Mouse (Mus musculus) limb, embryonic 14.5 days (tissue): Measurements from ENCODE around the gene Cdkn1c. TPM values are rescaled to one million over a fixed set of nuclear protein-coding genes. Genes with fewer than 3 reads are reported as not detected.

ENCODE experiments used
- ATAC-seq: fragments of 200-750 bp; cut with Nextera tagmentation; 2 replicates; pipeline ENCODE4 v1.8.0; 2017; ENCODE audit warnings: low read depth, moderate number of reproducible peaks, moderate TSS enrichment; ENCODE audit not compliant: low FRiP score
- DNase-seq: peaks from one replicate; pipeline ENCODE4 v3.0.0-alpha.2; 2015; ENCODE audit warnings: low spot score
- H3K27ac ChIP-seq: fragments of 300-500 bp; sonication (generic); replicated peaks from 2 replicates; pipeline ENCODE4 v1.5.1; 2014; ENCODE audit warnings: low read depth, mild to moderate bottlenecking, low read length, moderate library complexity, mixed read lengths
- H3K27me3 ChIP-seq: fragments of 300-500 bp; sonication (generic); 2 replicates; pipeline ENCODE4 v1.6.1; 2014; ENCODE audit warnings: low read length, mixed read lengths; ENCODE audit not compliant: control insufficient read depth, insufficient read depth
- H3K36me3 ChIP-seq: fragments of 300-500 bp; sonication (generic); 2 replicates; pipeline ENCODE4 v1.6.1; 2014; ENCODE audit warnings: mild to moderate bottlenecking, low read length, moderate library complexity, mixed read lengths; ENCODE audit not compliant: control insufficient read depth, insufficient read depth
- H3K4me1 ChIP-seq: fragments of 300-500 bp; sonication (generic); 2 replicates; pipeline ENCODE4 v1.6.1; 2014; ENCODE audit warnings: antibody characterized with exemption, low read length, mixed read lengths; ENCODE audit not compliant: control insufficient read depth, insufficient read depth
- H3K4me2 ChIP-seq: fragments of 300-500 bp; sonication (generic); replicated peaks from 2 replicates; pipeline ENCODE4 v1.6.1; 2014; ENCODE audit warnings: low read depth, mild to moderate bottlenecking, low read length, moderate library complexity; ENCODE audit not compliant: severe bottlenecking
- H3K4me3 ChIP-seq: fragments of 300-500 bp; sonication (generic); replicated peaks from 2 replicates; pipeline ENCODE4 v1.5.1; 2014; ENCODE audit warnings: low read length
- H3K9ac ChIP-seq: fragments of 300-500 bp; sonication (generic); 2 replicates; pipeline ENCODE4 v1.6.1; 2014; ENCODE audit warnings: mild to moderate bottlenecking, low read depth, low read length, moderate library complexity; ENCODE audit not compliant: severe bottlenecking
- H3K9me3 ChIP-seq: fragments of 300-500 bp; sonication (generic); 2 replicates; pipeline ENCODE4 v1.6.1; 2016; ENCODE audit warnings: low read length; ENCODE audit not compliant: control insufficient read depth
- POLR2A ChIP-seq: fragments of 200-500 bp; IDR thresholded peaks from 2 replicates; pipeline ENCODE4 v1.8.0; 2012; ENCODE audit warnings: inconsistent platforms, mild to moderate bottlenecking, moderate library complexity, borderline replicate concordance; ENCODE audit not compliant: insufficient read depth, insufficient read length; ENCODE audit errors: extremely low read depth
- WGBS: fragments of 180-500 bp; shearing (Covaris S2); extraction: QIAGEN DNeasy Blood & Tissue Kit; methylation state at CpG from one replicate; pipeline ENCODE4 v1.1.7; 2014; 5-methylcytosine and 5-hydroxymethylcytosine counted together
- polyA plus RNA-seq, 2 experiments: library from polyadenylated mRNA; depleted of rRNA in 1 of 2; stranded (reverse) in 1 of 2; unstranded in 1 of 2; fragments of >200 nt; fragmentation: Nextera tagmentation in 1 of 2; extraction: Ambion mirVana in 1 of 2; gene quantifications; 2 replicates each; pipeline versions ENCODE4 v1.2.1 to v1.2.3; 2012 to 2014

Cdkn1c gene
- polyA plus RNA-seq (2012; rRNA removed) (1,048 and 1,240 TPM in 2 replicates), polyA plus RNA-seq (2014; fragmentation: Nextera tagmentation; extraction: Ambion mirVana) (2,054 and 2,200 TPM in 2 replicates)

DNA sequence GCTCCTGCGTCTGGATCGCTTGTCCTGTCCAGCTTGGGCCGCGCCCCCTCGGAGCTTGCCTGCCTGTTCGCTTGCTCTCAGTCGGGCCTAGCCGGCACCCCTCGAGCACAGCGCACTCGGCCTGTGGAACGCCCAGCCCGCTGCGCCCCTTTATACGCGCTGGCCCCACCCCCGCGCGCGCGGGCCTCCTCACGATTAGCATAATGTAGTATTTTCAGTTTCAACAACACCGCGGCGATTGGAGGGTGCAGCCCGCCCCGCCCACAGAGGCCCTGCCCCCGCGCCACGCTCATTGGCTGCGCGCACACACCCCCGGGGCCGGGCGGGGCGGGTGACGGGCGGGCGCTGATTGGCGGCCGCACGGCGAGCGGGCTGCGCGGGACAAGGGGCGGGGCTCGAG is at the start of gene Cdkn1c:
Gene Cdkn1c (minus strand): TSS at position 177 of the 400 bp plus-strand sequence.
- WGBS = 30% methylated on average over 25 of the region's 48 CpGs
- Histone ChIP-seq H3K9me3 (peaks cover 26% of the 10 kb centered on the region), H3K36me3 (peaks cover 20% of the 10 kb centered on the region), H3K27ac (peak within 1 kb of the TSS; percentile 84), H3K4me3 (peak within 1 kb of the TSS; percentile 66), H3K27me3 (no peaks in the 10 kb centered on the region), H3K4me1 (peaks cover 21% of the 10 kb centered on the region), H3K4me2 (peak within 1 kb of the TSS; percentile 49), H3K9ac (peak within 1 kb of the TSS; percentile 86)
- peak; percentile 80 for ATAC-seq
- peak; percentile 99 for TF ChIP-seq POLR2A
- DNase-seq = peak; percentile 90

DNA sequence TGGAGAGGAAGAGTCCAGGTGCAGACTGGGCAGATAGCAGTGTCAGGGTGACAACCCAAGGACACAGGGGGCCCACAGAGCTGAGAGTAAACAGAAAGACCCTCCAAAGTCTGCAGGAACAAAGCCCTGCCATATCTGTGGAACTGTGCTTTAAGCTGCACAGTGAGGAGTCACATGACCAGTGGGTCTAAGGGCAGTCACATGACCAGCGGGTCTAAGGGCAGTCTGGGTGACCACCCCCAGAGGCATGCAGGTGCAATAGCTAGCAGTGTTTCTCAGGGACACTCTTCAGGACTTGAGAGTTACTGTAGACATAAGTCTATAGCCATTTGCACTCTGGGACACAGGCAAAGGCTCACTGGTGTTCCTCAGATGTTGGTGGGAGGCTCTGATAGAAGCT is 48.7 kb upstream of the Cdkn1c start:
- Histone ChIP-seq H3K36me3 (peaks cover 10% of the 10 kb centered on the region), H3K27ac (no peak overlapping the region), H3K9me3 (no peaks in the 10 kb centered on the region), H3K4me1 (no peaks in the 10 kb centered on the region), H3K4me3 (no peak overlapping the region), H3K4me2 (no peak overlapping the region), H3K9ac (no peak overlapping the region), H3K27me3 (no peaks in the 10 kb centered on the region)
- ATAC-seq = no peak
- 82% methylated on average over 1 of the region's 1 CpGs for WGBS
- no peak for DNase-seq
- no peak for TF ChIP-seq POLR2A

DNA sequence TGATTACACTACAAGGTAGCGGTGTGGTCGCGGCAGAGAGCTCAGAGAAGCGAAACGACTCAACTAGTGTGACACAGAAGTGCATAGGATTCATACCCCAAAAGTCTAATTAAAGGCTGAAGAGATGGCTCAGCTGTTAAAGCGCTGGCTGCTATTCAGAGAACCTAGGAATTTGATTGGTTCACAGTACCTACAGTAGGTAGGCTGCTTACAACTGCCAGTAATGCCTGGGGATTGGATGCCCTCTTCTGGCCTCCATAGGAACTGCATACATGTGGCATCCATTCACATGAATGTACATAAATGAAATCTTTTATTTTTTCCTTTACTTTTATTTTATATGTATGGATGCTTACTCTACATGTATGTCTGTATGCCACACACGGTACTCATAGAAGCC is 45.8 kb upstream of the Cdkn1c start:
- peak; percentile 34 for DNase-seq
- 33% methylated on average over 7 of the region's 7 CpGs for WGBS
- no peaks in the 10 kb centered on the region for H3K9me3 ChIP-seq
- H3K27ac ChIP-seq = no peak overlapping the region
- no peak overlapping the region for H3K4me3 ChIP-seq
- no peak overlapping the region for H3K4me2 ChIP-seq
- H3K36me3 ChIP-seq = no peaks in the 10 kb centered on the region
- H3K4me1 ChIP-seq = peaks cover 5% of the 10 kb centered on the region; the same call in 1 of the 2 replicates
- no peak overlapping the region for H3K9ac ChIP-seq
- ATAC-seq = no peak
- 0 out of 2 replicates have a peak, but pooled peaks cover 8% of the 10 kb centered on the region for H3K27me3 ChIP-seq
- no peak for TF ChIP-seq POLR2A

DNA sequence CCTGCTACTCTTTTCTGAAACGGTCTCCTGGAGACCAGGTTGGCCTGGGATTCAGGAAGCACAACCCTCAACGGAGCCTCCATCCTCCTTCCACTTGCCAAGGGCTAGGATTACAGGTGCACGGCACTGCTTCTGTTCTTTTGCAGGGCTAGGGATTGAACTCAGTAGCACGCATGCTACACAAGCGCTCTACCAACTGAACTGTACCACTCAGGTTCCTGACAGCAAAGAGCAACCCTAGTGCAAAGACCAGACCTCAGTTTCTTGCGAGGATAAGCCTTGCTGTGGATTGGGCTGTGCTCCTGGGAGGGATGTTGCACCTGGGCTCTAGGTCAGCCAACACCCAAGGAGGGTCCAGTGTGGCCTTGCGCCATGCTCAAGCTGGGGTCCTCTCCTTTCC is 45.4 kb upstream of the Cdkn1c start:
- Histone ChIP-seq H3K9me3 (no peaks in the 10 kb centered on the region), H3K36me3 (no peaks in the 10 kb centered on the region), H3K4me3 (no peak overlapping the region), H3K9ac (no peak overlapping the region), H3K4me1 (peaks cover 7% of the 10 kb centered on the region; the same call in 1 of the 2 replicates), H3K27ac (no peak overlapping the region), H3K4me2 (no peak overlapping the region), H3K27me3 (peaks cover 9% of the 10 kb centered on the region; the same call in 1 of the 2 replicates)
- WGBS = 71% methylated on average over 7 of the region's 7 CpGs
- no peak for DNase-seq
- TF ChIP-seq POLR2A = no peak
- ATAC-seq = no peak

DNA sequence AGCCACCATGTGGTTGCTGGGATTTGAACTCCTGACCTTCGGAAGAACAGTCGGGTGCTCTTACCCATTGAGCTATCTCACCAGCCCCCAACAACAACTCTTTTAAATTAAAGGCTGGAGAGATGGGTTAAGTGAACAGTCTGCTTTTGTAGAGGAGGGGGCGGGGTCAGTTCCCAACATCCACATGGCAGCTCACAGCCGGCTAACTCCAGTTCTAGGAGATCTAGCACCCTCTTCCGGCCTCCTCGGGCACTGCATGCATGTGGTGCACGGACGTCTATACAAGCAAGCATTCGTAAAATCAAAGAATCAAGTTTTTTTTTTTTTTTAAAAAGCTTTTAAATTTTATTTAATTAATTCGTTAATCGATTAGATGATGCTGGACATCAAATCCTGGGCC is 45.0 kb upstream of the Cdkn1c start:
- ATAC-seq = no peak
- H3K27ac ChIP-seq = no peak overlapping the region
- no peaks in the 10 kb centered on the region for H3K36me3 ChIP-seq
- no peaks in the 10 kb centered on the region for H3K9me3 ChIP-seq
- no peak overlapping the region for H3K9ac ChIP-seq
- H3K4me3 ChIP-seq = no peak overlapping the region
- H3K4me2 ChIP-seq = no peak overlapping the region
- TF ChIP-seq POLR2A = no peak
- WGBS = 26% methylated on average over 11 of the region's 11 CpGs
- DNase-seq = peak; percentile 58
- H3K4me1 ChIP-seq = peaks cover 7% of the 10 kb centered on the region; the same call in 1 of the 2 replicates
- peaks cover 14% of the 10 kb centered on the region for H3K27me3 ChIP-seq
